ENCODE assay signal across 38 mouse cellular contexts in the genomic region with DNA sequence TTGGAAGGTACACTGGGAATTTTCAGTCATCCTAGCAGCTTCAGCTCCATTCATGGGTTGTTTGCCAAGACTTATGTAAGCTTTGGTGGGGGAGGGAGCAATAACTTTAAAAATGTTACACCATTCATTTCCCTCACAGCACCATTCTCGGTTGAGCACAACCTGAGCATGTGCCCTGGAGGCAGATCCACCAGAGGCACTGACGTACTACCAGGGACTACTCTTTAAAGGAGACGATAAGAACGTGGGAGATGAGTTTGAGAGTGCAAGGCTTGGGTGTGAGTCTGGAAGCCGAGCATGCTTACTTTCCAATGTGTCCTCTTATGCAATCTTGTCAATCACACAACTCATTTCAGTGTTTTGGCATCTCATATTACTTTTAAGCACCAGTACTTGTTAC. TPM values are rescaled to one million over a fixed set of nuclear protein-coding genes. Genes with fewer than 3 reads are reported as not detected.
A peak's percentile ranks its signal among the peaks of the same experiment; 100 is the strongest.
DNase-seq lines count a peak whose midpoint lies in the region; ATAC-seq and TF ChIP-seq lines count a peak whose summit lies in the region.
"Had no signal": no experiment of that assay in that cellular context is flagged by ENCODE, and none has a peak within 500 bp of the region (broad histone marks: within the 10 kb centered on the region; RNA-seq: fewer than 3 reads in every experiment).

No protein-coding gene starts in this region.

- ATAC-seq in liver, postnatal 0 days = no peak
- no peak for ATAC-seq in neural tube, embryonic 15.5 days (ENCODE audit: low FRiP score)
- ATAC-seq: CD4-positive, CD25-positive, alpha-beta regulatory T cell, adult 4 months; forebrain, embryonic 13.5 days; forebrain, embryonic 16.5 days; hindbrain, postnatal 0 days; inflammation-experienced regulatory T-cells, adult 6 months; intestine, embryonic 16.5 days had no signal

- no peaks in the 10 kb centered on the region for H3K79me2 ChIP-seq in liver, adult 2 months (ENCODE audit: control insufficient read depth, insufficient read depth, low read length)

- H3K27ac ChIP-seq in liver, adult 2 months (replicated peaks; ENCODE audit: insufficient read depth, low read depth, low read length) = peak overlapping the region; percentile 17
- no peak overlapping the region for H3K27ac ChIP-seq in liver, postnatal 0 days (ENCODE audit: low read depth)
- H3K27ac ChIP-seq in neural tube, embryonic 15.5 days (replicated peaks) = no peak overlapping the region
- H3K27ac ChIP-seq: embryonic facial prominence, embryonic 10.5 days; embryonic facial prominence, embryonic 13.5 days; forebrain, embryonic 10.5 days; forebrain, embryonic 13.5 days; gastrocnemius, adult 2 months; heart, embryonic 15.5 days; hindbrain, embryonic 10.5 days; hindbrain, embryonic 14.5 days; hindbrain, postnatal 0 days had no signal

- H3K9ac ChIP-seq in liver, adult 2 months (ENCODE audit: low read depth, low read length) = no peak overlapping the region
- H3K9ac ChIP-seq in liver, postnatal 0 days (replicated peaks) = no peak overlapping the region
- no peak overlapping the region for H3K9ac ChIP-seq in neural tube, embryonic 15.5 days (replicated peaks)
- H3K9ac ChIP-seq: embryonic facial prominence, embryonic 13.5 days; forebrain, embryonic 13.5 days; heart, embryonic 12.5 days; heart, embryonic 15.5 days; hindbrain, embryonic 14.5 days had no signal

- 20% methylated on average over 5 of the region's 5 CpGs for WGBS in liver, adult 2 months
- 62% methylated on average over 5 of the region's 5 CpGs for WGBS in liver, postnatal 0 days (ENCODE audit: insufficient replicate concordance)
- WGBS in neural tube, embryonic 15.5 days = 83% methylated on average over 5 of the region's 5 CpGs

- TF ChIP-seq CTCF in liver, adult 2 months (IDR thresholded peaks at IDR 0.05; ENCODE audit: low read depth, low read length) = no peak
- TF ChIP-seq CTCF in liver, postnatal 0 days (IDR thresholded peaks at IDR 0.05; ENCODE audit: low read depth) = no peak

- no peak for TF ChIP-seq EP300 in liver, postnatal 0 days (IDR thresholded peaks at IDR 0.05; ENCODE audit: low read depth)

- TF ChIP-seq POLR2A in liver, adult 2 months (IDR thresholded peaks at IDR 0.05; ENCODE audit: extremely low read depth, insufficient read depth, low read length) = no peak

- H3K4me1 ChIP-seq in liver, adult 2 months (ENCODE audit: control insufficient read depth, insufficient read depth, low read length) = peaks cover 6% of the 10 kb centered on the region
- H3K4me1 ChIP-seq in liver, postnatal 0 days (ENCODE audit: insufficient read depth) = no peaks in the 10 kb centered on the region
- H3K4me1 ChIP-seq in neural tube, embryonic 15.5 days = no peaks in the 10 kb centered on the region
- H3K4me1 ChIP-seq: embryonic facial prominence, embryonic 10.5 days; embryonic facial prominence, embryonic 13.5 days; forebrain, embryonic 10.5 days; forebrain, embryonic 13.5 days; heart, embryonic 12.5 days; heart, embryonic 15.5 days; hindbrain, embryonic 10.5 days had no signal

- H3K4me3 ChIP-seq in liver, adult 2 months (ENCODE audit: insufficient read depth, low read depth, low read length) = no peak overlapping the region
- no peak overlapping the region for H3K4me3 ChIP-seq in liver, postnatal 0 days (ENCODE audit: low read depth, low read length)
- H3K4me3 ChIP-seq in neural tube, embryonic 15.5 days (replicated peaks) = no peak overlapping the region
- H3K4me3 ChIP-seq: embryonic facial prominence, embryonic 10.5 days; embryonic facial prominence, embryonic 13.5 days; erythroblast, embryonic 14.5 days; forebrain, embryonic 10.5 days; forebrain, embryonic 13.5 days; gastrocnemius, adult 2 months; heart, embryonic 12.5 days; heart, embryonic 15.5 days; hindbrain, embryonic 10.5 days had no signal

- H3K4me2 ChIP-seq in liver, postnatal 0 days (ENCODE audit: low read depth, low read length) = no peak overlapping the region
- H3K4me2 ChIP-seq in neural tube, embryonic 15.5 days = no peak overlapping the region
- H3K4me2 ChIP-seq: embryonic facial prominence, embryonic 13.5 days; forebrain, embryonic 13.5 days; heart, embryonic 12.5 days; heart, embryonic 15.5 days; hindbrain, embryonic 14.5 days had no signal

- no peaks in the 10 kb centered on the region for H3K9me3 ChIP-seq in liver, postnatal 0 days (ENCODE audit: low read length)
- H3K9me3 ChIP-seq in neural tube, embryonic 15.5 days (replicated peaks) = no peaks in the 10 kb centered on the region
- H3K9me3 ChIP-seq: embryonic facial prominence, embryonic 10.5 days; embryonic facial prominence, embryonic 13.5 days; forebrain, embryonic 10.5 days; forebrain, embryonic 13.5 days; heart, embryonic 12.5 days; heart, embryonic 15.5 days; hindbrain, embryonic 10.5 days had no signal

- peak; percentile 17 for DNase-seq in adrenal gland, postnatal 14 days
- no peak for DNase-seq in adrenal gland, adult 18-20 months (ENCODE audit: low spot score in 2 of 2)
- DNase-seq in liver, adult 2 months (ENCODE audit: extremely low read depth, low read depth, low spot score) = peak; percentile 78
- no peak for DNase-seq in liver, postnatal 0 days
- peak; percentile 1 for DNase-seq in fat pad, adult 2 months (ENCODE audit: extremely low read depth, low read depth, low spot score)
- DNase-seq: cerebellum, adult 11-12 months; cerebellum, adult 8-10 months; cerebellum, postnatal 10 days; cerebellum, postnatal 36 days; embryo, embryonic 11 days; gastrocnemius, adult 2 months; gastrocnemius, postnatal 14 days; heart, adult 18-20 months; heart, postnatal 10 days; heart, postnatal 36 days; kidney, adult 18-20 months had no signal

- H3K27me3 ChIP-seq in liver, adult 2 months (ENCODE audit: control insufficient read depth, insufficient read depth, low read length) = no peaks in the 10 kb centered on the region
- H3K27me3 ChIP-seq in liver, postnatal 0 days (ENCODE audit: insufficient read depth, low read length) = no peaks in the 10 kb centered on the region
- no peaks in the 10 kb centered on the region for H3K27me3 ChIP-seq in neural tube, embryonic 15.5 days (replicated peaks)
- H3K27me3 ChIP-seq: embryonic facial prominence, embryonic 13.5 days; forebrain, embryonic 13.5 days; heart, embryonic 12.5 days; heart, embryonic 15.5 days had no signal

- no peaks in the 10 kb centered on the region for H3K36me3 ChIP-seq in liver, adult 2 months (ENCODE audit: control insufficient read depth, insufficient read depth, low read length)
- no peaks in the 10 kb centered on the region for H3K36me3 ChIP-seq in liver, postnatal 0 days (replicated peaks; ENCODE audit: insufficient read depth, low read length)
- H3K36me3 ChIP-seq in neural tube, embryonic 15.5 days = no peaks in the 10 kb centered on the region
- H3K36me3 ChIP-seq: embryonic facial prominence, embryonic 10.5 days; embryonic facial prominence, embryonic 13.5 days; forebrain, embryonic 10.5 days; heart, embryonic 12.5 days; heart, embryonic 15.5 days; hindbrain, embryonic 10.5 days had no signal

RNA-seq across cellular contexts. Expression of gene Olfr1370, which starts 49.9 kb away (rescaled TPM):
- not detected in 2 replicates for total RNA-seq in adrenal gland, postnatal 14 days (2021)
- not detected for total RNA-seq in adrenal gland, adult 18-20 months (2021)
- total RNA-seq in liver, adult 2 months (2014; rRNA removed) = not detected in 2 replicates
- not detected in 2 replicates for polyA plus RNA-seq in liver, adult 2 months (2012; rRNA removed)
- polyA plus RNA-seq in liver, postnatal 0 days (2015; fragmentation: Nextera tagmentation; extraction: Ambion mirVana) = not detected in 2 replicates
- polyA plus RNA-seq in neural tube, embryonic 15.5 days (2015; fragmentation: Nextera tagmentation; extraction: Ambion mirVana) = not detected in 2 replicates
- total RNA-seq: adrenal gland, postnatal 36 days; gastrocnemius, adult 2 months; gastrocnemius, postnatal 14 days; gastrocnemius, postnatal 4 days; heart, adult 18-20 months; heart, postnatal 10 days; heart, postnatal 36 days; hindbrain, postnatal 0 days; MEL had no signal
- polyA plus RNA-seq: brain, embryonic 14.5 days; C2C12; CD4-positive, CD25-positive, alpha-beta regulatory T cell, adult 4 months; cortical plate, adult 2 months; embryonic facial prominence, embryonic 10.5 days; embryonic facial prominence, embryonic 13.5 days; erythroblast, embryonic 14.5 days; forebrain, embryonic 10.5 days; forebrain, embryonic 13.5 days; forebrain, embryonic 16.5 days; frontal cortex, adult 2 months; heart, embryonic 12.5 days; heart, embryonic 15.5 days; hindbrain, embryonic 10.5 days; hindbrain, embryonic 14.5 days; hindbrain, postnatal 0 days; intestine, embryonic 16.5 days had no signal

Comparison
In these comparisons a context has a peak if more than half of its experiments do, and no peak if none do; other contexts are left out.
1. DNase-seq: peak in adrenal gland, postnatal 14 days (single experiment), liver, adult 2 months (single experiment) and fat pad, adult 2 months (single experiment); none in adrenal gland, adult 18-20 months (0 of 2) and liver, postnatal 0 days (single experiment).